Mouse (Mus musculus) layer of hippocampus, adult 18-20 months (tissue): Measurements from ENCODE around the gene Auts2. TPM values are rescaled to one million over a fixed set of nuclear protein-coding genes. Genes with fewer than 3 reads are reported as not detected.
A peak's percentile ranks its signal among the peaks of the same experiment; 100 is the strongest.

ENCODE experiments used
- DNase-seq, 2 experiments: peaks; one replicate each; pipeline ENCODE4 v3.0.0; 2022; ENCODE audit warnings: low spot score in 2 of 2
- total RNA-seq, 2 experiments: library from RNA; stranded (reverse); gene quantifications; 2 replicates each; pipeline ENCODE4 v1.2.3; 2021

The Auts2 gene
- total RNA-seq, 2 experiments from 2014 or later, result 142 to 145 TPM

GRCm38 (mm10) chr5:132270896-132271295 lies 272.2 kb downstream of the Auts2 start:
- DNase-seq, result no peak

DNA sequence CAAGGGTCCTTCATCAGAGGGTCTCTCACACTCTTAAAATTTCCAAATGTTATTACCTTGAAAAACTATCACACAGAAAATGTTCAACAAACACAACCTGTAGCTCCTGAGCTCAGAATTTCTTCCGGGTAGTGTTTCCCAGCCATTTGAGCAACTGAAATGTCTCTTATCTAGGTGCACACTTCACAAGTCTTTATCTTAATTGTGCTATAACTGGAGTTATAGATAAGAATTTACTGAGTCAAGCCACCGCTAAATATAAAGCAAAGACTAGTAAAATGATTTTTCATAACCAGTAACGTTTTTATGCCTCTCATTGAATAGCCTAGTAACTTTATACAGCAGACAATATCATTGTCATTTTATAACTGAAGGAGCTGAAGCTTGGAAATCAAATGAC lies 273.1 kb downstream of the Auts2 start:
- DNase-seq, result no peak

DNA sequence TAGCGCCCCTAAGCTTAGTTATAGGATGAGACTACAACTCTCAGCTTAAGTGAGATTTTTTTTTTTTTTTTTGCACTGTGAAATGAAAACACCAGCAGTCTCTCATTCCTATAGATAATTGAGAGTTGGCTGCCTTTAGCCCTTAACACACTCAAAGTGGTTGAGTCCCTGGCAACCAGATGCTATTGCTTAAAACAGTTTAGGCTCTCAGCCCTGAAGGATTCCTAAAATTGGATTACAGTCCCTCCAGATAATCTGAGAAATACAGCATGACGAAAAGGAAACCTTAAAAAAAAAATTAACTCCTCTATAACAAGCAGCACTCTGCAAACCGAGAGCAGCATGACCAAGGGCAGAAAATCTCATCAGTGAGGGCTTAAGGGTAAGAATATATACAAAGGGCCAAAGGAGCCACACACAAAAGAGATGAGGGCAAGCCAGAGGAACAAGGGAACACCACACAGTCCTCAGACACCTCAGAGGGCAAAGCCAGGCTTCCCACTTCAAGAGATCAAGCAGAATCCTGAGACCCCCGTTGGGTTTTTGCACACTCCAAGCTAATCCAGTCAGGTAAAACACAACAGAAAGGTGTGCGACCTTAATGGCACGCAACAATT lies 274.7 kb downstream of the Auts2 start:
- DNase-seq, result no peak

DNA sequence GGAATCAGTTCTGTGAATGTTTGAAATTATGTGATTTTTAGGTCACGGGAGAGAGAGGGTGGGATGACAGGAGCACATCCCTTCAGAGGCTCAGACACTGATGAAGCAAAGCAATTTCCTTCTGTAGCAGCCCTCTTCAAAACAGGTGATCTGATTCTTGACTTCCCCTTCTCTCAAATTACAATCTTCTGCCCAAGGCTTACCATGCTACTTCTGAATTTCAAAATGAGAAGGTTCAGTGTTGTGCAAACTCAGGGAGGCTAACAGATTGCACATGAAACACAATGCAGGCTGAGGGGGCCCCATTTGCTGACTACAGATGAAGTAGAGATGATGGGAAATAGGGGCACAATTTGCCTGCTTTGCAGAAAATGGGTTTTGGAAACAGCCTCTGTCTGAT lies 278.1 kb downstream of the Auts2 start:
- DNase-seq, result peak in 1 of 2 experiments; percentile 30

- no peak for DNase-seq
Measured at GRCm38 (mm10) chr5:132261750-132262149, 281.4 kb downstream of the Auts2 start.

GRCm38 (mm10) chr5:132258882-132259281 lies 284.3 kb downstream of the Auts2 start:
- no peak for DNase-seq

DNA sequence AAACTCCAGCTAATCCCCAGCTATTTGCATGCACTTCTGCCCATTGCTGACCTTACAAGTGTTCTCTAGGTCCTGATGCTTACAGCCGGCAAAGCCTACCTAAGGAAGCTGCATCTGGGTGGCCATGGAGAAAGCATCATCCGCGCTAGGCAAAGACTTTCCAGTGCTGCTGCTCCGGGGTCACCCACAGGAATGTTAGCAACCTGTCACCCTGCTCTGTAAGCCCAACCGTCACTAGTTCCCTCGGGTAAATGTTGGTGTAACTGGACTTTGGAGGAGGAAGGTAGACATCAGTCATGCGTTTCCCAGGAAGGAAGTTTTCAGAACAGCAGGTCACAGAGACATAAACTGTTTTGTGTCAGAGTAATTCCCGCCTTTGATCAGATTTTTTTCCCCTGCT lies 287.6 kb downstream of the Auts2 start:
- no peak for DNase-seq

- peak; percentile 70 to 77 for DNase-seq
Measured at GRCm38 (mm10) chr5:132249523-132249922, 293.6 kb downstream of the Auts2 start.

DNA sequence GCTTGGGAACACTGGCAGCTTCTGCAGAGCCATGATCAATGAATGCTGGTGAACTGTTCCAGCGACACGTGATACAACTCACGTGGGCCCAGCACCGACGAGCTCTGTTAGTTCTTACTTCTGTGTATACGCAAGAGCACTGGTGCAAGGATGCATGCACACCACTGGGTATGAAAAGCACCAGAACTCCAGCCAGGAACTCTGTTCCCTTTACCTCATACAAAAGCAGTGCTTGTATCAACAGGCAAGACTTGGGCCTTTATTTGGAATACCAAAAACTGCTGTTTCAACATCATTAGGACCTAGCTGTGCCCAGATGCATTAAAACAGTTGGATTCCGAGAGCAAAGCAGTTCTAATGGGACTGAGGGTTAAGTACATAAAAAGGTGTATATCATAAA lies 295.1 kb downstream of the Auts2 start:
- no peak for DNase-seq

DNA sequence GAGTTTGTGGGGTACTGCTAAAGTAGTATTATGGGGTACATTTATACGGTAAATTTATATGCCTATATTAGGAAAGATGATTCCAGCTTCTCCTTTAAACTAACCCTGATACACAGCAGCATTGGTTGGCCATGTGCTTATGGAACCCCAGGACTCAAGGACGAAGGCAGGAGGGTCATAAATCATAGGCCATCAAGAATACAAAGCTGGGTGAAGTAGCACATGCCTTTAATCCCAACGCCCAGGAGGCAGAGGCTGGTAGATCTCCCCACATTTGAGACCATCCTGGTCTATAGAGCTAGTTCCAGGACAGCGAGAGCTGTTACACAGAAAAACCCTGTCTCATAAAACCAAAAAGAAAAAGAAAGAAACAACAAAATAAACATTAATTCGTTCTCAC lies 307.7 kb downstream of the Auts2 start:
- DNase-seq, result no peak

DNA sequence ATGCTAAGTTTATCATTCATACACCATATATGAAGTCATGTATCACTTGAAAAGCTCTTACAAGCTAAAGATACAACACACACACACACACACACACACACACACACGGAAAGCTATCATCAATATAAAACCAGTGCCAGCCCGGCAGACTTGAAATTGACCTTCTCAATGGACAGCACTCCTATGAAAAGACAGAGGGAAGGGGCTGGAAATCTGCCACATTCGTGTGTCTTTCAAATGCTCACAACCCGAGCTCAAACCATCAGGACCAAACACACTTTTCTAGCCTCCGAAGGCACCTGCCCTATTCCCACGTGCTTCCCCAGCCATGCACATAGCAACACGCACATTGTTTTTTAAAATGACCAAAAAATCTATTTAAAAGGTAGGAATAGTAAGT lies 308.7 kb downstream of the Auts2 start:
- no peak for DNase-seq

- DNase-seq, result peak; percentile 68 to 84
Measured at GRCm38 (mm10) chr5:132231280-132232047, 311.7 kb downstream of the Auts2 start.

DNA sequence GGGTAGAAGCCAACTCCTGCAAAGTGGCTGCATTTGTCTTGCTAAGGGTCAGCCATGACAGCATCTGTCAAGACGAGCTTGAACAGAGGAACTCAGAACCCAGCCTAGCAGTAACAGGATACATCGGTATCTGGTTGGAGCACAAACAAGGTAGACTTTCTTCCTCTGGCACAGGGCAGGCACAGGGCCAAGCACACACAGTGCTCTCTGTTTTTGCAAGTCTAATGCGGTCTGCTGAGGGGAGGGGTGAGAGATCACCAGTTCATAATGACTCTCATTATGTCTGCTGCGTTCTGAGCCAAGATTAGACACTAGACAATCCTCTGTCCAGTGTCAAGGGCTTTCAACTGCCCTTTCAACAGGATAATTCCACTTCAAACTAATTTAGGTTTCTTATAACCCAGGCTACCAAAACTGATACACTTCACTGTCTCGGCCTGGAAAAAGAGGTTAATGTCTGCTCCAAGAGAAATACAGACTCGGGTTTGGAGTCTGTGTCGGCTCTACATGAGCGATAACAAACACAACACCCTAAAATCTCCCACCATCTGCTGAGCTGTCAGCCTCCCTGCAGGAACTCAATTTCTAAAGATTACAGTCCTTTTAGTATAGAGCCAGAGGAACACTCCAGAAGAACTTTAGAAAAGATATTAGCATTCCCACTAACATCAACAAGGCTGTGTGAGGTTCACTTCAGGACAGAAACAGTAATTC lies 313.3 kb downstream of the Auts2 start:
- DNase-seq, result peak; percentile 59 to 82

DNA sequence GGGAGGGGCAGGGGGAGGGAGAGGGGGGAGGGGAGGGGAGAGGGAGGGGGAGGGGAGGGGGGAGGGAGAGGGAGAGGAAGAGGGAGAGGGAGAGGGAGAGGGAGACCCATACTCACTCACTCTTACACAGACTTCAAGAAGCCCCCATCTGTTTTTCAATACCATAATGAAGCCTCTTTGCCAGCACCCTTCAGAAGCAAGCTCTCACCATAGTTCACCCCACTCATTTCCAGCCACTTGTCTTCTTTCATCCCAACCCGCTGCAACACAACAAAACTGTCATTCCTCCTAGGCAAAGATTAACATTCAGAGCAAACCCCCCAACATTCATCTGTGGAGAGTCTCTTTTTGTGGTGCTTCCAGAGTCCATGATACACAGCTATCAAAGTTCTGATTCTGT lies 314.1 kb downstream of the Auts2 start:
- no peak for DNase-seq

DNA sequence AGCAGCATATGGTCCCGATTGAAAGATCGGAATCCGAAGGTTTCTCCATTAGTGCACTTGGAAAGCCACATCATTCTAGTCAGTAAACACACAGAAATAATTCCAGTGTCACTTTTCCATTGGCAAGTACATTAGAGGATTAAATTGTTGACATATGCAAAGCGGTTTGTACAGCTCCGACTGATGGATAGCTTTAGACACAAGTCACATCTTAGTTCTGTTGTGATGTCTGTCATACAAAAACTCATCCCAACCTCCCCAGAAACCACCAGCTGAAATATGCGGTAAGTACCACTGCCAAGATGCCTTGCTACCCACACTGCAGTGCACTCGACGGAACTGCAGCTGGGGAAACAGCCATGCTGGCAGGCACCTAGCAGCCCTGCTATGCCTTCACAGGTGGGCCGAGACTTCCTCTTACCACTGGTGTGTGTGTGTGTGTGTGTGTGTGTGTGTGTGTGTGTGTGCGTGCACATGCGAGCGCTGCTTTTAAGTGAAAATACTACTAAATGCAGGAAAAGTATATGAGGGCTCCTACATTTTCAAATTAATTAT lies 322.7 kb downstream of the Auts2 start:
- no peak for DNase-seq

- no peak for DNase-seq
Measured at GRCm38 (mm10) chr5:132216143-132216542, 327.0 kb downstream of the Auts2 start.

DNA sequence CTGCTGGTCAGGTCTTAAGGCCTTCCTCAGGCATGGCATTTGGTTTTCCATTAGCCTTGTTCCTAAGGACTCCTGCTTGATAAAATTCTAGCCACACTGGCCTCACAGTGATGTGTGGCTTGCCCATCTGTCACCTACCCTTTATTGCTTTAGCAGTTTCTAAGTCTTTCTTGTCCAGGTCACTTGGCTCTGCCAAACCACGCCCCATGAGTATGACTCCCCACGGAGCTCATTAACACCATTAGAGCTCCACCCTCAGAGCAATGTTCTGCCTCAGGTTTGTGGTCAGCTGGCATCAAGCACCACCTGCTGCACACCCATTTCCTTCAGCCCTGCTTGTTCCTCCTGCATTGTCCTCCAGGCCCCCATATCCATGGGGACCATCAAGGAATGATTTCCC lies 330.7 kb downstream of the Auts2 start:
- DNase-seq, result no peak

DNA sequence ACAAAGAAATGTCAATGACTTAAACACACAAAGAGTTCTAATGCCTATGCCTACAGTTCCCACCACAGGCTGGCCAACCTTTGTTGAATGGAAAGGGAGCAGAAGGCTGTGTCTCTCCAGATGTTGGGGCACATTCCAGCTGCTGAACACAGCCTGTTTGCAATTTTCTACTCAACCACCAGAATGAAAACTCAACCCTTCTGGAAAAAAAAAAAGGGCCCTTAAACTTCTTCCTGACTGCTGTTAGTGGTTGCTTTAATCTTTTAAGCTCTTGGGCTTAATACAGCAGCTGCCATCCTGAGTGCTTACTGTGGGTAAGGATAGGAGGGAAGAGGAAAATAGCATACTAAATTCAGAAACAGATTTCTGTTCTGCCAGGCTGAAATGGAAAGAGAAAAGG lies 333.4 kb downstream of the Auts2 start:
- no peak for DNase-seq

DNA sequence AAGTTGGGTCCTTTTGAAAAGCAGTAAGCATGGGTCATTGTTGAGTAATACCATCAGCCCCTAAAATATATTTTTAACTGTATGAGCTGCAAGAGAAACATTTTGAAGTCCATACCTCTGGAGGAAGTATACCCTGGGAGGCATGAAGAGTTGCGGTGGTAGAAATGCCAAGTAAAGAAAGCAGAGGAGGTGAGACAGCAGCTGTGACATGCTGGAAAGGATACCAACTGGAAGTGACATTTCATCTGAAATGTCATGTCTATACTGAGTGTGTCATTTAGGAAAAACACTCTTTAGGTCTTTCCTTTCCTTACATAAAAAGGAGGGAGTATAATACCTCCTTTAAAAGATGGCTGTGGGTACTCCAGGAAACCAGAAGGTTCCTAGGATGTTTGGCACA lies 336.9 kb downstream of the Auts2 start:
- no peak for DNase-seq

- no peak for DNase-seq
Measured at GRCm38 (mm10) chr5:132203846-132204245, 339.3 kb downstream of the Auts2 start.

DNA sequence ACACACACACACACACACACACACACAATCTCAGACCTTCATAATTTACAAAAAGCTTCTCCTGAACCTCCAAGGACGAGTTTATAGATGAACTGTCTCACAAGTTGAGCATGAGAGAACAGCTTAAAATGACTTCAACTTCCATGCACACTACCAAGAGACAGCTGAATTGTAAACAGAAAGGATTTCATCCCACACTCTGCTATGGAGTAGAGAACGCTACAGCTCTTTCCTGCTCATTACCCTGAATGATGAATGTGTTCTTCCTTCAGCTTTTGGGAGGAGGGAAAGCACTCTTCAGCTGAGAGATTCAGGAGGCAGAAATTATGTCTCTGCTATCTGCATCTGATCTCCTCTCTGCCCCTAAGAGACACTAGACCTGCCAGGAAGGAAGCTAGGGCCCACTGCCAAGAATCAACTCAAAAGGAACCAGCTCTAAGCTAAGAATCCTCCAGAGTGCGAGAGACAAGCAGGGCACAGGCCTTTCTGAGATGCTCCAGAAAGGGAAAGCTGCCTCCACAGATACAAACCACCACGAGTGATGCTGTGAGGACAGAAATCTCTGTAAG lies 342.0 kb downstream of the Auts2 start:
- no peak for DNase-seq

DNA sequence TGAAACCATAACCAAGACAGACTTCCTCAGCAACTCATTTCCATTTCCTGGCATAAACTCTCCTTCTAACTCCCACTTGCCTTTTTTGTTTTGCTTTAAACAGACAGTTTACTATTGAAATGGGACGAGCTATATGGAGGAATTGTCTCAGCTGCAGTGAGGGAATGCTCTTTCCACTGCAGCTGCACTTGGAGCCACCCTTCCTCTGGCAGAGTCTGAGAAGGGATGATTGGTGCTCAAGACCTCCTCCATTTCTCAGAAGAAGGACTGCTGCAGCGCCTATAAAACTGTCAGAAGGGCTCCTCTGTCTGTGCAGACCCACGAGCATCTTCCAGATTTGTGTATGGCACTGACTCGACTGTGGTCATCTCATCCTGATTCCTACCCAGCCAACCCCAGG lies 342.5 kb downstream of the Auts2 start:
- peak in 1 of 2 experiments; percentile 25 for DNase-seq
